Mouse (Mus musculus) olfactory bulb, adult 2 months (tissue): ENCODE results near the gene Tubgcp4.

Source experiments
- CTCF ChIP-seq: fragments of 200-500 bp; IDR thresholded peaks from 2 replicates; pipeline ENCODE4 v1.5.1; 2012; ENCODE audit warnings: low read depth, mild to moderate bottlenecking, low read length, moderate library complexity; ENCODE audit not compliant: insufficient read depth
- POLR2A ChIP-seq: fragments of 200-500 bp; IDR thresholded peaks from 2 replicates; pipeline ENCODE4 v1.6.1; 2012; ENCODE audit warnings: mild to moderate bottlenecking, low read depth, low read length, moderate library complexity; ENCODE audit not compliant: insufficient read depth

- TF ChIP-seq CTCF: no peak
- no peak for TF ChIP-seq POLR2A
Measured at GRCm38 (mm10) chr2:121153100-121153499, 17.4 kb upstream of the Tubgcp4 start.
